Mouse (Mus musculus) forebrain, postnatal 0 days (tissue): Measurements from ENCODE around the gene Mrpl51. TPM values are rescaled to one million over a fixed set of nuclear protein-coding genes. Genes with fewer than 3 reads are reported as not detected.

Source experiments
- ATAC-seq: fragments of 200-750 bp; cut with Nextera tagmentation; 2 replicates; pipeline ENCODE4 v1.8.0; 2017; ENCODE audit warnings: mild to moderate bottlenecking, moderate library complexity
- DNase-seq: peaks from one replicate; pipeline ENCODE4 v3.0.0-alpha.2; 2015
- H3K27ac ChIP-seq: fragments of 300-500 bp; sonication (generic); 2 replicates; pipeline ENCODE4 v1.5.1; 2014; ENCODE audit warnings: low read depth, mild to moderate bottlenecking, antibody characterized with exemption, low read length, moderate library complexity, mixed read lengths
- H3K27me3 ChIP-seq: fragments of 300-500 bp; sonication (generic); 2 replicates; pipeline ENCODE4 v1.6.1; 2014; ENCODE audit warnings: mild to moderate bottlenecking, low read length, mixed read lengths; ENCODE audit not compliant: insufficient read depth
- H3K36me3 ChIP-seq: fragments of 300-500 bp; sonication (generic); 2 replicates; pipeline ENCODE4 v1.6.1; 2014; ENCODE audit warnings: mild to moderate bottlenecking, moderate library complexity; ENCODE audit not compliant: insufficient read depth
- H3K4me1 ChIP-seq: fragments of 300-500 bp; sonication (generic); 2 replicates; pipeline ENCODE4 v1.6.1; 2014; ENCODE audit warnings: antibody characterized with exemption; ENCODE audit not compliant: insufficient read depth
- H3K4me2 ChIP-seq: fragments of 300-500 bp; sonication (generic); 2 replicates; pipeline ENCODE4 v1.6.1; 2014; ENCODE audit warnings: low read depth, mild to moderate bottlenecking, moderate library complexity
- H3K4me3 ChIP-seq: fragments of 300-500 bp; sonication (generic); 2 replicates; pipeline ENCODE4 v1.5.1; 2014; ENCODE audit warnings: low read depth, low read length, mixed read lengths
- H3K9ac ChIP-seq: fragments of 300-500 bp; sonication (generic); 2 replicates; pipeline ENCODE4 v1.6.1; 2014; ENCODE audit warnings: mild to moderate bottlenecking
- H3K9me3 ChIP-seq: fragments of 300-500 bp; sonication (generic); 2 replicates; pipeline ENCODE4 v1.6.1; 2016; ENCODE audit warnings: low read length
- CTCF ChIP-seq: sonication (generic); IDR thresholded peaks from 2 replicates; pipeline ENCODE4 v1.5.1; 2016; ENCODE audit warnings: antibody characterized with exemption, control low read depth, low read depth
- whole genome bisulfite sequencing: fragments of 180-500 bp; shearing (Covaris S2); extraction: QIAGEN DNeasy Blood & Tissue Kit; methylation state at CpG from one replicate; pipeline ENCODE4 v1.1.7; 2014; 5-methylcytosine and 5-hydroxymethylcytosine counted together
- polyA plus RNA-seq: library from polyadenylated mRNA; unstranded; fragments of >200 nt; fragmentation: Nextera tagmentation; extraction: Ambion mirVana; gene quantifications from 2 replicates; pipeline ENCODE4 v1.2.1, GENCODE M21; 2015
- total RNA-seq: library from RNA; depleted of rRNA; stranded (reverse); fragments of >200 nt; gene quantifications from 2 replicates; pipeline ENCODE4 v1.2.3, GENCODE M21; 2014

The Mrpl51 gene
- total and polyA plus RNA-seq, 2 experiments from 2014 or later = 51.3 to 146 TPM

DNA sequence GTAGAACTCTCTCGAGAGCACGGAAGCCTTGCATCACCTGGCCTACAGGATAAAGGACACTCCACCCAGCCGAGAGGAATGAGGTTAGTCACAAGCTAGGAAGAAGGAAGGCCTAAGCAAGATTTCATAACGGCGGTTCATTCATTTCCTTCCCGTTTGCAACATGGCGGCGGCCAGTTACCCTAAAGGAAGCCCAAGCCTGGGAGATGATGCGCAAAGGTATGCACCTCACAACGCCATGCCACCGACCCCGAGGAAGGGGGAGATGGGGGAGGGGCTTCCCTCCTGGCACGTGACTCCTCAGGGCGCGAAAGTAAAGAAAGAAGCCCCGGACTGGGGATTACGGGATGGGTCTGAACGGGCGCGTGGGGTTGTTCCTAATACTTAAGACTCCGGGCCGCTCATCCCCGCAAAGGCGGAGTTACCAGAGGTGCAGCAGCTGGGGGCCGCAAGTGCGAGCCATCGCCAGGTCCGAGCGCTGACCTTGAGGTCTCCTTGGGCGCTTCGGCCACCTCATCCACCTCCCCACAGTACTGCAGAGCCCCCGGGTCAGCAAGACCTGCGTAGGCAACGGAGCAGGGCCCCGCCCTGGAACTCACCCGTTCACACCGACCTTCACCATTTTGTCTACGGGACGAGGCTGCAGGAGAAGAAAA lies 26.8 kb upstream of the Mrpl51 start:
- Histone ChIP-seq H3K27ac (peak overlapping the region; percentile 80), H3K36me3 (peaks cover 37% of the 10 kb centered on the region), H3K9ac (peak overlapping the region; percentile 87), H3K27me3 (no peaks in the 10 kb centered on the region), H3K4me2 (peak overlapping the region; percentile 84), H3K9me3 (no peaks in the 10 kb centered on the region), H3K4me1 (peaks cover 17% of the 10 kb centered on the region), H3K4me3 (peak overlapping the region; percentile 72)
- WGBS = under 1% methylated on average over 37 of the region's 39 CpGs
- peak; percentile 46 for ATAC-seq
- DNase-seq = peak; percentile 80
- no peak for TF ChIP-seq CTCF

DNA sequence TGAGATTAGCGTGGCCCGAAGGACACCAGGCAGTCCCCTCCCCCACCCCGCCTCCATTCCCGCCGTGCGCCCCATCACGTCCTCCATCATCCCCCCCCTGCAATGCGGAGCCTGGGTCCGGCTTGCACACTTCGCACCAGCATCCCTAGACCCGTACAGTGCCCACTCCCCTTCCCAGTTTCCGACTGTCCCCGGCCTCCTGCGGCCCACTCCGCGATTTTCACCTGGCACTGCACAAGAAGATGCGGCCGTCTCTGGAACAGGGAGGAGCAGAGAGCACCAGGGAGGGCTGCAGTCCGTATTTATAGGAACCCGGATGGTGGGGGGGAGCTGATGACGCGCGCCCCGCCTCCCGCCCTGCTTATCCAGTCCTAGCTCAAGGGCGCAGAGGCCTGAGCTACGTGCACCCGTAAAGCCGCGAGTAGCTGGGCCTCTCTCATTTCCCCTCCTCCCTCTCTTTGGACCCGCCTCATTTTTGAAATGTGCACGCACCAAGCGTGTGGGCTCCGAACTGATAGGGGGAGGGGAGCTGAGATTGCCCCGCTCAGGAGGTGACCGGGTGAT lies 26.2 kb upstream of the Mrpl51 start:
- peaks cover 17% of the 10 kb centered on the region for H3K4me1 ChIP-seq
- under 1% methylated on average over 36 of the region's 36 CpGs for WGBS
- no peak for TF ChIP-seq CTCF
- H3K9ac ChIP-seq = peak overlapping the region; percentile 87
- peak overlapping the region; percentile 84 for H3K4me2 ChIP-seq
- H3K27me3 ChIP-seq = no peaks in the 10 kb centered on the region
- peak overlapping the region; percentile 80 for H3K27ac ChIP-seq
- DNase-seq = peak; percentile 97
- H3K9me3 ChIP-seq = no peaks in the 10 kb centered on the region
- peak overlapping the region; percentile 72 for H3K4me3 ChIP-seq
- peak; percentile 94 for ATAC-seq
- H3K36me3 ChIP-seq = peaks cover 37% of the 10 kb centered on the region

DNA sequence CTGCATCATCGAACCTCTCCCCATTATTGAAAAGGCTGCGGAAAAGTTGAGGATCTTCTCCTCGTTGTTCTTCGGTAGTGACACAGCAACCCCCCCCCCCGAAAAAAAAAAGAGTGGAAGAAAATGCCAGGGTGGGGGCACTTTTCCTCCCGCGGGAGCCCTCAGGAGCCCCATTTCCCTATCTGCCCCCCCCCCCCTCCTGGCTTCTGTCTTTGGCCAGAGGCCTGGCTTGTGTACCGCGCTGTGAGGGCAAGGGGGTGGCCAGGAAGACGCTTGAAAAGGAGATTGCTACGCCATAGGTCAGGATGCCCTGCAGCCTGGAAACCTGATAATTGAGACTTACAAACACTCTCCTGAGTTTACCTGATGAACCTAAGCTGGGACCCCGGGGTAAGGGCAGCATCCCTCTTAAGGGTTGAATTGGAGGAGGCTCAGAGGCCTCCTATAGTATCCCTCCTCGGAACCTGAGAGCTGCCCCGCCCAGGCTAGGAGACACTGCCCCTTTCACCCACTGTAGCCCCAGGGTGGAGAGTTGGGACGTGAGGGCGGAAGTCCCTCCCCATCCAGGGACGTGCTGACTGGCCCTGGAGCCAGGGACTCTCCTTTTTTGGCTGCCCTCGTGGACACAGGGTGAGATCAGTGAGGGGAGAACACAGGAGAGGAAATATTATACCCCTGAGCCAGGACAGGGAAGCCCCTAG lies 25.4 kb upstream of the Mrpl51 start, which contains the start of gene Gapdh:
Gene Gapdh, minus strand, starts transcription at position 417 of the 701 bp plus-strand sequence.
- H3K27me3 ChIP-seq = no peaks in the 10 kb centered on the region
- WGBS = 3% methylated on average over 18 of the region's 18 CpGs
- H3K4me1 ChIP-seq = peaks cover 17% of the 10 kb centered on the region
- H3K9ac ChIP-seq = peak within 1 kb of the TSS; percentile 87
- DNase-seq (no peak), ATAC-seq (peak; percentile 21)
- no peaks in the 10 kb centered on the region for H3K9me3 ChIP-seq
- peaks cover 37% of the 10 kb centered on the region for H3K36me3 ChIP-seq
- peak within 1 kb of the TSS; percentile 80 for H3K27ac ChIP-seq
- TF ChIP-seq CTCF = no peak
- H3K4me2 ChIP-seq = peak within 1 kb of the TSS; percentile 84
- peak within 1 kb of the TSS; percentile 72 for H3K4me3 ChIP-seq

DNA sequence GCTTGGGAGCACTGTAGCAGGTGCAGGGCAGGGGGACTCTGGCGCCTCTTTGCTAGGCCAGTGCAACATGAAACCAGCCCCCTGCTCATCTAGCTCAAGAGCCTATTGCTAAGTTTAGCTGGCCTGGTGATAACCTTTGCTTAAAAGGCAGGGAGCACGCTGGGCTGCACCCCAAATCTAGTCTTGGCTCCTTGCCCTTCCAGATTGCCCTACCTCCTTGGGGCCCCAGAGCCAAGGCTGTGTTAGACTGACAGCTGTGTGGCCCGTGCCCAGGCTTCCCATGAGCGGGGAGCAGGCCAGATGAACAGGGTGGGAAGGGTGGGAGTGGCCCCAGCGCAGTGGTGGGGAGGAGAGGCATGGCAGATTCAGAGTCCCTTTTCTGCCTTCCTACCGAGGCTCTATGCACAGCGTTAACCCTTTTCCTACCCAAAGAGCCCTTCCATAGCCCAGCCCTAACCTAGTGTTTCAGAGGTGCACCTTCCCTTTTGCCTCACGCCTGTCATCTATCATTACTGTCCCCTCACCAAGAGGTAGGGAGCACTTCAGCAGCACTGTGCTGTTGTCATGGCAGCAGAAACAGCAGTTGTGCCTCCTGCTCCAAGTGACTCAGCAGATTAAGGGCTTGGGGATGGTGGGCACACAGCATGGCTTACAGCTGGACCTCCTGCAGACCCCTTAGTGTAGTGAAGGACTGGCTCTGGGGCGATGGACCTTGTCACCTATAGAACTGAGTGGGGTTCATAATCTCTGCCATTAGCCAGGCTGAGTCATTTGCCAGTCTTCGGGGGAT lies 24.5 kb upstream of the Mrpl51 start:
- peak overlapping the region; percentile 80 for H3K27ac ChIP-seq
- peaks cover 40% of the 10 kb centered on the region for H3K36me3 ChIP-seq
- H3K4me3 ChIP-seq = no peak overlapping the region
- no peaks in the 10 kb centered on the region for H3K27me3 ChIP-seq
- ATAC-seq (no peak), DNase-seq (peak; percentile 36)
- H3K9me3 ChIP-seq = no peaks in the 10 kb centered on the region
- H3K4me1 ChIP-seq = peaks cover 17% of the 10 kb centered on the region
- peak overlapping the region; percentile 87 for H3K9ac ChIP-seq
- peak overlapping the region; percentile 84 for H3K4me2 ChIP-seq
- TF ChIP-seq CTCF = no peak
- WGBS = 15% methylated on average over 10 of the region's 10 CpGs

DNA sequence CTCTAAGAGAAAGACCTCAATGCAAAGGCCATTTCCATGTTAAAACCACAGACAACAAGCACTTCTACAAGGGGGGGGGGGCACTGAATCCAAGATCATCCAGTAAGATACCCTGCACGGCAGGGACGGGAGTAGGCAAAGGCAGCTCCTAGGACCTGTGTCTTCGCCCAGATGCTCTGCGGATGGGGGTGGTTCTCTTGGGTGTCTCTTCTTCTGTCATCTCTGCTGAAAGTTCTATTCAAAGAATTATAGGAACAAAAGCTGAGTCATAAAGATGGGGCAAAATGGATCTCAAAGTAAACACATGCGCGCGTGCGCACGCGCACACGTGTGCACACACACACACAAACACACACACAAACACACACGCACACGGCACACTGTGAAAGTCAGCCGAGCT lies 23.5 kb upstream of the Mrpl51 start:
- Histone ChIP-seq H3K9ac (no peak overlapping the region), H3K27ac (no peak overlapping the region)

DNA sequence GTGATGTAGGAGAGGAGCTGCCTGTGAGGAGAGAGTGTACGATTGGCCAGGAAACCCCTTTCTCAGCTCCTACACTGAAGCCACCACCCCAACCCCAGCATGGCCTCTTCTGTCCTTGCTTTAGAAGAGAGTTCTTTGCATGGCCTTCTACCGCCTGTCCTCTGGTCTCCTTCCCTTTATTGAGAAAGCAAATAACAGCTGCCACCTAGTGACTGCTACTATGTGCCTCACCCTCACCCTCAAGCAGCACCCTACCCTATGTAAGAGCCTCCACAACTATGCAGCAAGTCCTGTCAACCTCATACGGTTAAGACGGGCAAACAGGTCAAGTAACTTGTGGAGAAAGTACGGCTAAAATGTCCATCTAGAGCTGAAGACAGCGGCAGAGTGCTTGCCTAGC lies 21.4 kb upstream of the Mrpl51 start:
- no peak for ATAC-seq
- H3K27me3 ChIP-seq = no peaks in the 10 kb centered on the region
- 0 out of 2 replicates have a peak, but pooled peaks cover 7% of the 10 kb centered on the region for H3K4me1 ChIP-seq

More for the DNA sequence above, 23.5 kb upstream of the Mrpl51 start:
- ATAC-seq (no peak), DNase-seq (no peak)
- no peaks in the 10 kb centered on the region for H3K9me3 ChIP-seq
- peaks cover 17% of the 10 kb centered on the region for H3K4me1 ChIP-seq
- WGBS = 90% methylated on average over 14 of the region's 14 CpGs
- no peaks in the 10 kb centered on the region for H3K27me3 ChIP-seq
- TF ChIP-seq CTCF = no peak
- no peak overlapping the region for H3K4me3 ChIP-seq
- H3K4me2 ChIP-seq = no peak overlapping the region
- peaks cover 50% of the 10 kb centered on the region for H3K36me3 ChIP-seq

More for the DNA sequence above, 21.4 kb upstream of the Mrpl51 start:
- Histone ChIP-seq H3K4me3 (no peak overlapping the region), H3K9ac (no peak overlapping the region), H3K27ac (no peak overlapping the region), H3K4me2 (no peak overlapping the region), H3K9me3 (no peaks in the 10 kb centered on the region), H3K36me3 (peaks cover 70% of the 10 kb centered on the region)
- 0 out of 2 replicates have a peak, but pooled peaks have one; percentile 9 for TF ChIP-seq CTCF
- DNase-seq = no peak
- 84% methylated on average over 6 of the region's 6 CpGs for WGBS
